Mouse (Mus musculus) ZHBTc4 (cell line): ENCODE measurements at regions not wholly inside any gene's neighbourhood (a gene's known extent, or its start where the extent isn't known, plus 50 kb on each side); places are given as distances from the start of the nearest gene placed in this dataset.

Experiments
- DNase-seq: peaks from one replicate; pipeline ENCODE4 v3.0.0-alpha.2; 2011; ENCODE audit warnings: low read depth, low spot score

- no peak for DNase-seq
These were observed 277.1 kb downstream of the Osr1 start for GRCm38 (mm10) chr12:9847034-9847433.

- no peak for DNase-seq
These were observed 277.7 kb downstream of the Osr1 start for GRCm38 (mm10) chr12:9847465-9848205.

GRCm38 (mm10) chr12:9855503-9856024 is 285.6 kb downstream of the Osr1 start:
- no peak for DNase-seq

GRCm38 (mm10) chr12:9856128-9856621 is 286.3 kb downstream of the Osr1 start:
- no peak for DNase-seq

GRCm38 (mm10) chr12:9857990-9858389 is 288.1 kb downstream of the Osr1 start:
- no peak for DNase-seq

- no peak for DNase-seq
These were observed 292.4 kb downstream of the Osr1 start for GRCm38 (mm10) chr12:9862301-9862700.

GRCm38 (mm10) chr12:9872236-9872635 is 302.3 kb downstream of the Osr1 start:
- DNase-seq = no peak

- DNase-seq = no peak
These were observed 303.3 kb downstream of the Osr1 start for GRCm38 (mm10) chr12:9873214-9873613.

- no peak for DNase-seq
These were observed 304.9 kb downstream of the Osr1 start for GRCm38 (mm10) chr12:9874823-9875222.

GRCm38 (mm10) chr12:9881953-9882623 is 312.2 kb downstream of the Osr1 start:
- no peak for DNase-seq

- DNase-seq = no peak
These were observed 313.3 kb downstream of the Osr1 start for GRCm38 (mm10) chr12:9883037-9883730.

GRCm38 (mm10) chr12:9894521-9894920 is 324.6 kb downstream of the Osr1 start:
- no peak for DNase-seq

GRCm38 (mm10) chr12:9897980-9898379 is 328.1 kb downstream of the Osr1 start:
- DNase-seq = no peak

GRCm38 (mm10) chr12:9898420-9898819 is 328.5 kb downstream of the Osr1 start:
- DNase-seq = no peak

GRCm38 (mm10) chr12:9901948-9902347 is 332.0 kb downstream of the Osr1 start:
- peak; percentile 4 for DNase-seq

GRCm38 (mm10) chr12:9903702-9904231 is 333.9 kb downstream of the Osr1 start:
- DNase-seq = no peak

- no peak for DNase-seq
These were observed 342.4 kb downstream of the Osr1 start for GRCm38 (mm10) chr12:9912333-9912732.

GRCm38 (mm10) chr12:9915726-9916140 is 345.8 kb downstream of the Osr1 start:
- DNase-seq = no peak

- no peak for DNase-seq
These were observed 348.1 kb downstream of the Osr1 start for GRCm38 (mm10) chr12:9918026-9918425.

GRCm38 (mm10) chr12:9919007-9919406 is 349.1 kb downstream of the Osr1 start:
- DNase-seq = no peak

GRCm38 (mm10) chr12:9919433-9919832 is 349.5 kb downstream of the Osr1 start:
- no peak for DNase-seq

GRCm38 (mm10) chr12:9920401-9920800 is 350.5 kb downstream of the Osr1 start:
- DNase-seq = no peak
